Mouse (Mus musculus) cerebellum, adult 11 months (tissue): ENCODE measurements around the gene Cux1.

Experiments used
- DNase-seq: peaks from one replicate; pipeline ENCODE4 v3.0.0; 2022

The Cux1 gene

GRCm38 (mm10) chr5:136292361-136292760 lies 274.9 kb downstream of the Cux1 start:
- no peak for DNase-seq

- no peak for DNase-seq
These were observed 275.7 kb downstream of the Cux1 start for GRCm38 (mm10) chr5:136291562-136291961.

GRCm38 (mm10) chr5:136289776-136290175 lies 277.5 kb downstream of the Cux1 start:
- no peak for DNase-seq

GRCm38 (mm10) chr5:136288351-136289081 lies 278.8 kb downstream of the Cux1 start:
- DNase-seq = no peak

- DNase-seq = no peak
These were observed 280.7 kb downstream of the Cux1 start for GRCm38 (mm10) chr5:136286566-136286965.

- no peak for DNase-seq
These were observed 282.2 kb downstream of the Cux1 start for GRCm38 (mm10) chr5:136285106-136285505.

- no peak for DNase-seq
These were observed 285.9 kb downstream of the Cux1 start for GRCm38 (mm10) chr5:136281351-136281750.

- DNase-seq = no peak
These were observed 292.6 kb downstream of the Cux1 start for GRCm38 (mm10) chr5:136274739-136275138.

- no peak for DNase-seq
These were observed 297.4 kb downstream of the Cux1 start for GRCm38 (mm10) chr5:136269937-136270336.

GRCm38 (mm10) chr5:136266077-136266476 lies 301.2 kb downstream of the Cux1 start:
- no peak for DNase-seq

- DNase-seq = no peak
These were observed 303.9 kb downstream of the Cux1 start for GRCm38 (mm10) chr5:136263342-136263741.

GRCm38 (mm10) chr5:136258919-136259318 lies 308.4 kb downstream of the Cux1 start:
- peak; percentile 48 for DNase-seq

- DNase-seq = peak; percentile 65
These were observed 314.4 kb downstream of the Cux1 start for GRCm38 (mm10) chr5:136252899-136253298.

GRCm38 (mm10) chr5:136251004-136251403 lies 316.3 kb downstream of the Cux1 start:
- DNase-seq = peak; percentile 20

GRCm38 (mm10) chr5:136248441-136248840 lies 318.8 kb downstream of the Cux1 start:
- DNase-seq = no peak

- DNase-seq = no peak
These were observed 320.8 kb downstream of the Cux1 start, which contains the start of gene Sh2b2 for GRCm38 (mm10) chr5:136246452-136246838. TSS of gene Sh2b2 (minus strand) at chr5:136246556.

- DNase-seq = no peak
These were observed 321.5 kb downstream of the Cux1 start for GRCm38 (mm10) chr5:136245541-136246451.

- peak; percentile 33 for DNase-seq
These were observed 322.3 kb downstream of the Cux1 start for GRCm38 (mm10) chr5:136244762-136245540.

GRCm38 (mm10) chr5:136243851-136244761 lies 323.2 kb downstream of the Cux1 start:
- peak; percentile 17 for DNase-seq

- DNase-seq = no peak
These were observed 326.1 kb downstream of the Cux1 start for GRCm38 (mm10) chr5:136241161-136241560.

GRCm38 (mm10) chr5:136240381-136240780 lies 326.9 kb downstream of the Cux1 start:
- DNase-seq = no peak

- DNase-seq = no peak
These were observed 329.7 kb downstream of the Cux1 start for GRCm38 (mm10) chr5:136237607-136238006.
